Comparison of ENCODE assay signal across 9 mouse cellular contexts in genomic region chr11:28693303-28693702, GRCm38 (mm10).
DNase-seq lines count a peak whose midpoint lies in the region; ATAC-seq and TF ChIP-seq lines count a peak whose summit lies in the region.
"Had no signal": no experiment of that assay in that cellular context is flagged by ENCODE, and none has a peak within 500 bp of the region (broad histone marks: within the 10 kb centered on the region; RNA-seq: fewer than 3 reads in every experiment).

No protein-coding gene starts in this region.

- H3K4me1 ChIP-seq in forebrain, embryonic 13.5 days: peaks cover 18% of the 10 kb centered on the region
- H3K4me1 ChIP-seq in forebrain, embryonic 11.5 days (replicated peaks; ENCODE audit: control insufficient read depth, insufficient read depth, low read length): no peaks in the 10 kb centered on the region
- H3K4me1 ChIP-seq in intestine, embryonic 15.5 days (replicated peaks): no peaks in the 10 kb centered on the region
- H3K4me1 ChIP-seq in intestine, postnatal 0 days (replicated peaks; ENCODE audit: control insufficient read depth, insufficient read depth, low read length): no peaks in the 10 kb centered on the region
- H3K4me1 ChIP-seq in forebrain, embryonic 15.5 days: peaks cover 21% of the 10 kb centered on the region

- no peak overlapping the region for H3K27ac ChIP-seq in forebrain, embryonic 13.5 days
- H3K27ac ChIP-seq in forebrain, embryonic 11.5 days (ENCODE audit: low read depth, low read length): no peak overlapping the region
- H3K27ac ChIP-seq in intestine, embryonic 15.5 days: 0 out of 2 replicates have a peak overlapping the region, but pooled peaks have one; percentile 17
- no peak overlapping the region for H3K27ac ChIP-seq in intestine, postnatal 0 days (ENCODE audit: low read depth, low read length)
- no peak overlapping the region; the same call in 1 of the 2 replicates for H3K27ac ChIP-seq in forebrain, embryonic 15.5 days (replicated peaks)

- WGBS in forebrain, embryonic 13.5 days: 34% methylated on average over 1 of the region's 1 CpGs
- WGBS in forebrain, embryonic 11.5 days: 47% methylated on average over 1 of the region's 1 CpGs
- 44% methylated on average over 1 of the region's 1 CpGs for WGBS in intestine, embryonic 15.5 days
- WGBS in intestine, postnatal 0 days: 60% methylated on average over 1 of the region's 1 CpGs
- WGBS in forebrain, embryonic 15.5 days: 26% methylated on average over 1 of the region's 1 CpGs

- H3K4me2 ChIP-seq in forebrain, embryonic 13.5 days: no peak overlapping the region
- H3K4me2 ChIP-seq in forebrain, embryonic 11.5 days (ENCODE audit: low read depth, low read length, severe bottlenecking): no peak overlapping the region
- H3K4me2 ChIP-seq in intestine, embryonic 15.5 days (replicated peaks): no peak overlapping the region
- H3K4me2 ChIP-seq in intestine, postnatal 0 days (replicated peaks; ENCODE audit: low read depth): no peak overlapping the region
- H3K4me2 ChIP-seq in forebrain, embryonic 15.5 days (replicated peaks): no peak overlapping the region

- no peak for TF ChIP-seq CTCF in intestine, postnatal 0 days (IDR thresholded peaks at IDR 0.05; ENCODE audit: low read depth)

- no peaks in the 10 kb centered on the region for H3K27me3 ChIP-seq in forebrain, embryonic 13.5 days
- no peaks in the 10 kb centered on the region for H3K27me3 ChIP-seq in forebrain, embryonic 11.5 days (ENCODE audit: control insufficient read depth, insufficient read depth, low read length)
- H3K27me3 ChIP-seq in intestine, embryonic 15.5 days (replicated peaks): no peaks in the 10 kb centered on the region
- no peaks in the 10 kb centered on the region for H3K27me3 ChIP-seq in intestine, postnatal 0 days (replicated peaks; ENCODE audit: control insufficient read depth, insufficient read depth, low read length)
- H3K27me3 ChIP-seq in forebrain, embryonic 15.5 days: no peaks in the 10 kb centered on the region

- no peaks in the 10 kb centered on the region for H3K9me3 ChIP-seq in forebrain, embryonic 13.5 days (replicated peaks)
- no peaks in the 10 kb centered on the region for H3K9me3 ChIP-seq in forebrain, embryonic 11.5 days (ENCODE audit: control insufficient read depth, low read length)
- H3K9me3 ChIP-seq in intestine, embryonic 15.5 days: no peaks in the 10 kb centered on the region
- H3K9me3 ChIP-seq in intestine, postnatal 0 days (ENCODE audit: control insufficient read depth): no peaks in the 10 kb centered on the region
- no peaks in the 10 kb centered on the region for H3K9me3 ChIP-seq in forebrain, embryonic 15.5 days

- ATAC-seq in forebrain, embryonic 13.5 days: peak; percentile 79
- ATAC-seq in forebrain, embryonic 11.5 days (replicated peaks; ENCODE audit: low FRiP score): no peak
- ATAC-seq in intestine, embryonic 15.5 days: no peak
- no peak for ATAC-seq in intestine, postnatal 0 days
- peak; percentile 79 for ATAC-seq in forebrain, embryonic 15.5 days (replicated peaks)

- no peak overlapping the region for H3K4me3 ChIP-seq in forebrain, embryonic 13.5 days
- H3K4me3 ChIP-seq in forebrain, embryonic 11.5 days (ENCODE audit: low read depth, low read length): no peak overlapping the region
- no peak overlapping the region for H3K4me3 ChIP-seq in intestine, embryonic 15.5 days (replicated peaks)
- H3K4me3 ChIP-seq in intestine, postnatal 0 days (ENCODE audit: low read depth, low read length): no peak overlapping the region
- no peak overlapping the region for H3K4me3 ChIP-seq in forebrain, embryonic 15.5 days

- no peak for DNase-seq in forebrain, embryonic 11.5 days (ENCODE audit: low spot score)
- DNase-seq in brain, adult 2 months (ENCODE audit: low read depth, low spot score): peak; percentile 30
- DNase-seq in right cerebral cortex, postnatal 25 days: no peak
- DNase-seq in adrenal gland, postnatal 36 days: no peak
- DNase-seq: adrenal gland, adult 8-10 months had no signal

- no peak overlapping the region for H3K9ac ChIP-seq in forebrain, embryonic 13.5 days
- H3K9ac ChIP-seq in forebrain, embryonic 11.5 days (ENCODE audit: low read length): no peak overlapping the region
- no peak overlapping the region for H3K9ac ChIP-seq in intestine, embryonic 15.5 days
- H3K9ac ChIP-seq in intestine, postnatal 0 days (ENCODE audit: low read depth, low read length): no peak overlapping the region
- no peak overlapping the region for H3K9ac ChIP-seq in forebrain, embryonic 15.5 days (replicated peaks)

- H3K36me3 ChIP-seq in forebrain, embryonic 13.5 days (ENCODE audit: poor library complexity, severe bottlenecking): no peaks in the 10 kb centered on the region
- no peaks in the 10 kb centered on the region for H3K36me3 ChIP-seq in forebrain, embryonic 11.5 days (ENCODE audit: control insufficient read depth, insufficient read depth, low read length)
- H3K36me3 ChIP-seq in intestine, embryonic 15.5 days: no peaks in the 10 kb centered on the region
- H3K36me3 ChIP-seq in intestine, postnatal 0 days (ENCODE audit: control insufficient read depth, insufficient read depth): no peaks in the 10 kb centered on the region
- no peaks in the 10 kb centered on the region for H3K36me3 ChIP-seq in forebrain, embryonic 15.5 days

Comparison
In these comparisons a context has a peak if more than half of its experiments do, and no peak if none do; other contexts are left out.
1. ATAC-seq: peak in forebrain, embryonic 13.5 days (single experiment) and forebrain, embryonic 15.5 days (single experiment); none in forebrain, embryonic 11.5 days (single experiment), intestine, embryonic 15.5 days (single experiment) and intestine, postnatal 0 days (single experiment).